Mouse (Mus musculus) heart, postnatal 4 days (tissue): Measurements from ENCODE around the gene Smg5. TPM values are rescaled to one million over a fixed set of nuclear protein-coding genes. Genes with fewer than 3 reads are reported as not detected.
"Not testable (repeated sequence)": the region's sequence is repeated elsewhere in the genome, so short reads cannot be mapped to it uniquely, and the experiment has no call there.

Experiments
- DNase-seq: peaks from one replicate; pipeline ENCODE4 v3.0.0; 2021
- total RNA-seq, 2 experiments: library from RNA; stranded (reverse); gene quantifications; 2 replicates each; pipeline ENCODE4 v1.2.3; 2021

Smg5 gene
- total RNA-seq = 10 to 100 TPM; 53.2 to 61.3 TPM

DNA sequence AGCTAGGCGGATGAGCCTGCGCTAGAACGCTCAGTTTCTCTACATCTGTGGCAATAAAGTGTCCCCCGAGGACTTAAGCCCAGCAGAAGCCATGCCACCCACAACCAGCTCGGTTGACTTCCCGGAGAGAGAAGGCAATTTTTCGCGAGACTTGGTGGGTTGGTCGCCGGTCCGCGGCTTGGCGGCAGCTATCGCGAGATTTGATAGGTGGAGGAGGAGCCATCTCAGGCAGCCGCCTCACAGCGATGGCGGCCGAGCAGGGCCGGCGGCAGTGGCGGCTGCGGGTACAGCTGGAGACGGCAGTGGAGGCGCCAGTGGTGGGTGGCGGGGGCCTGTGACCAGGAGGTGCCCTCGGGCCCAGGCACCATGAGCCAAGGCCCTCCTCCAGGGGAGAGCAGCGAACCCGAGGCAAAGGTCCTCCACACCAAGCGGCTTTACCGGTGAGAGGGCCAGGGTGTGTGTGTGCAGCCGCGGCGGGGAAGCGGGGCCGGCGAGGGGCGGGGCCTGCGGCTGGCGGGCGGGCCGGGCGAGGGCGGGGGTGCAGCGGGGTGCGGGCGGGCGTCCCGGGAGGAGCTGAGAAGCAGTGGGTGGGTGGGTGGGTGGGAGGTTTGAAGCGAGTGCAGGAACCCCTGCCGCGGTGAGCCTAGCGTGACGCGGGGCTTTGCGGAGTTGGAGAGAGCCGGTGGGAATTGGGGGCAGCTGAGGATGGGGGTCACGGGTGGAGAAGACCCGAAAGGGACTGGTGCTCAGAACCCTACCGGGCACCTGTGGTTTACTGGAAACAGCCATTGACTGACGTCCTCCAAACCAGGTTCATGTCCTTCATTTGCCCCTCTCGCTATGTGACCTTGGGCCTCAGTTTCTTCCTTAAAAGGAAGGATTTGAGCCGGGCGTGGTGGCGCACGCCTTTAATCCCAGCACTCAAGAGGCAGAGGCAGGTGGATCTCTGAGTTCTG lies at the start of gene Smg5, which contains the start of gene Tmem79:
Gene Smg5, plus strand, starts transcription at position 203 of the 956 bp plus-strand sequence.
Gene Tmem79, minus strand, starts transcription at position 91 of the 956 bp plus-strand sequence.
- DNase-seq = peak; percentile 98

DNA sequence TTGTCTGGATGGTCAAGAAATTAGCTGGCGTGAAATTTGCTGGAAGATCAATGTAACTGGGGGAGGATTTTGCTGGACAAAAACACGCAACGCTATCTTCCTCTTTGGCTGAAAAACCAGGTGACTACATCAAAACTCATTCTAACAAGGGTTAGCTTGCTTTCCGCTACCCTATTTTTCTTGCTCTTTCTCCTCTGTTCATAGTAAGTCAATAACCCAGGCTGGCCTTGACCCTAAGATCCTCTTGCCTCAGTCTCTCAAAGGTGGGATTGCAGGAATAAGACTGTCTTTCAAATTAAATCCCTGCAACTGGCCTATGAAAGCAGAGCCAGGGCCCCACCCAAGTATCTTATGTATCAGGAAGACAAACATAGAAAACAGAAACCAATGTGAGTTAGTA lies 49.0 kb upstream of the Smg5 start, which contains the start of gene Gm38392:
Gene Gm38392, minus strand, starts transcription at position 101 of the 400 bp plus-strand sequence.
- DNase-seq = no peak

GRCm38 (mm10) chr3:88288133-88288713 lies 47.8 kb upstream of the Smg5 start:
- DNase-seq = not testable (repeated sequence)

GRCm38 (mm10) chr3:88291970-88292369 lies 44.1 kb upstream of the Smg5 start:
- DNase-seq = peak; percentile 14

DNA sequence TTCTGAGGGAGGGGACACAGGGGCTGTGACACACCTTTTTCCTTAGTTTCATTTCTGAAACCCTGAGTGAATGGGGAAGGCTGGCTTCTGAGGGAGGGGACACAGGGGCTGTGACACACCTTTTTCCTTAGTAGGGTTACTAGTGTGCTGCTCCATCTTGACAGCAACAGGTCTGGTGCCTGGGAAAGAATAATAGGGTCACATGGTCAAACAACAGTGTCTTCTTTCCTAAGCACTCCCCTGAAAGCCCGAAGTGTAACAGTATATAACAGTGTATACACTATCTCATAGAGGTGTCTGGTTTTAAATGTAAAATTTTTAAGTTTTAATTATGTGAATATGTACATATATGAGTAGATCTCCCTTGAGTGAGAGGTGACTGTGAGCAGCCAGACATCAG lies 40.8 kb upstream of the Smg5 start:
- DNase-seq = not testable (repeated sequence)

- no peak for DNase-seq
Measured at GRCm38 (mm10) chr3:88296110-88296560, 39.9 kb upstream of the Smg5 start.

DNA sequence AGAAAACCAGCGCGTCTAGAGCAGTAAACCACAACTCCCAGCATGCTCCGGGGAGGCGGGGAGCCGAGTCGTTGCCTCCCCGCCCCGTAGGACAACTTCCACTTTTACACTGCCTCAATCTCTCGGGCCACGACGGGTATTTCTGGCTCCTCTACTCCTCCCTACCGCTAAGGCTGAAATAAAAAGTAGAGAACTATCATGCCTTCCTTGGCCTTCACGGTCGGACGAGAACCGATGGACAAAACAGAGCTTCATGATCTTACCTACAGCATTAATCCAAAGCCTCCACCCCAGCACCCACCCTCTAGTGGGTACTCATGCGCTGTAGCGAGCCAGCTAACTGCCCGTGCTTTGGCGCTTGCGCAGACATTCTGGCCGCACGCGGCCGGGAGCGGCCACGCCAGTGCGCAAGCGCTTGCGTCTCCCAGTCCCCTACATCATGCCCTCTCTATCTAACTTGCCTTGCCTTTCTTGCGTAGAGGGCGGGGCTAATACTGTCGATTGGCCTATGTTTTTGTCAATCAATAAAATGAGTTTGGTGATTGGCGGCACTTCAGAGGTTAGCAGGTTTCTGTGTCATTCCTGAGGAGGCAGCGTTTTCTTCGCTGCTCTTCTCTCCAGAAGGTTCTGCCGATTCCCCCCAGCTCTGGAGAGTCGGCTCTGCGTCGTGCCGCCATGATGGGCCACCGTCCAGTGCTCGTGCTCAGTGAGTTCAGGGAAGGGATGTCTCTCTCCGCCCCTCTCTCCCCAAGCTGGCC lies 39.3 kb upstream of the Smg5 start, which contains the start of the genes Tsacc and Cct3:
Gene Tsacc, minus strand, starts transcription at position 439 of the 758 bp plus-strand sequence.
Gene Cct3, plus strand, starts transcription at position 556 of the 758 bp plus-strand sequence.
- DNase-seq = peak; percentile 96

DNA sequence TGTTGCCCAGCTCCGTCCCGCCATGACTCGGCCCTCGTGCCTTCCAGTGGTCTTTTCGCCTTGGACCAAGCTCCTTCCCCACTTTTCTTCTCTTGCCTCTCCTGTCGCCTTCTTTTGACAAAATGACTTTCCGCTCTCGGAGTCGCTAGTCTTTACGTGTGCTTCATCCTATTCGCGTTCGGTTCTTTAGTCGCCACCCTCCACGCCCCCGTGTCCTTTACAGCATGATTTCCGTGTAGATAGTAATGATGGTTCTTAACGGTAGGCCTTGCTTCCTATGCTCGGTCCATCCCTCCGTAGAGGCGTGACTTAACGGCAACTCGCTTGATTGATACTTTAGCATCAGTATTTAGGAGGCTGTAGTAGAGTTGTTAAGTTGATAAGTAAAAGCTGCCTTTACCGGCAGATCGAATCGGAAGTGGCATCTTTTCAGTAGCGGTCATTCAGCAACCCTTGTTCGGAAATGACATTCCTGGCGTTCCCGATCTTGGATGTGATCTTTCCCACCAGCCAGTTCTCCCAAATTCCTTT lies 38.7 kb upstream of the Smg5 start:
- DNase-seq = no peak

GRCm38 (mm10) chr3:88299172-88299571 lies 36.9 kb upstream of the Smg5 start:
- no peak for DNase-seq

GRCm38 (mm10) chr3:88324951-88325405 lies 11.1 kb upstream of the Smg5 start, which contains the start of gene Glmp:
Gene Glmp (plus strand): TSS chr3:88325023.
- DNase-seq = peak; percentile 61

DNA sequence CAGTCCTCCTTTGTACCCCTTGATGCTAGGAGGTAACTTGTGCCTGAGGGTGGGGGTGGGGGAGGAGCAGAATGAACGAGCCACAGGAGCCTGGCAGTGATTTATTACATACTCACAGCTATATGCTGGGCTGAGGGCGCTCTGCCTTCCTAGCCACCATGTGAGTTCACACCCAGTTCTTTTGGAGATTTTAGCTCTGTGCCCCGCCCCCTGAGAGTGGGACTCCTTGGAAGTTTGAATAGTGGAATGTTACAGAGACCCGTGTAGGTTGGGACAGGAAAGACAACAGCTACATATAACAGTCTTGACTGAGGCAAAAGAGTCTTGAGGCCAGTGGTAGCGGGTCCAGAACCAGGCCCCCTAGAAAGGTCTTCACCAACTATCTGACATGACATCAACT lies 7.1 kb upstream of the Smg5 start:
- DNase-seq = no peak

- peak; percentile 58 for DNase-seq
Measured at GRCm38 (mm10) chr3:88331282-88331681, 4.8 kb upstream of the Smg5 start.

DNA sequence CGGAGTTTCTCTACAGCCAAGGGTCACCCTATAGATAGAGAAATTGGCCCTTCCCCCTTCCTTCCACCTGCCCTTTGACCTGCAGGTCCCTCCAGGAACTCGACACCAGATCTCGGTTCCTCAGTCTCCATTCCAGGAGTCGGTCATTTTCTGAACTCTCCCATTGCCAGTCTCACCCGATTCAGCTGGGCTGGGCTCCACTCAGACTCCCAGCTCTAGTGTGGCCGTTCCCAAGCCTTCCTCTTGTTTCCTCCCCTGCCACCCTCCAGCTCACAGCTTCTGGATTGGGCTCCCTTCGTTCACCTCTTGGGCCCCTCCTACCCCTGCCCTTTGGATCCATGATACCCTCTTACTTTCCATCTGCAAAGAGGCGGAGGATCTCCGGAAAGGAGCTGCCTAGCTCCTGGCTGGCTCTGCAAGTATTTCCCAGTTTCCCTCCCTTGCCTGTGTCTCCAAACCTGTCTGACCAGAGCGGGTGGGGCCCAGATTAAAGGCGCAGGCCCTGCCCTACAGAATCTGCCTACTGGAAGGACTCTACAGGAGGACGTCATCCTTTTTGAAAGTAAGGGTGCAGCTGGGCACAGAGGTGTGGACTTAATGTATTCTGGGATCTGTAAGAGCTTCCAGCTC lies 1.9 kb upstream of the Smg5 start:
- no peak for DNase-seq

GRCm38 (mm10) chr3:88334902-88335435 lies 1.1 kb upstream of the Smg5 start:
- no peak for DNase-seq

GRCm38 (mm10) chr3:88335436-88336053 lies 515 bp upstream of the Smg5 start:
- DNase-seq = no peak

DNA sequence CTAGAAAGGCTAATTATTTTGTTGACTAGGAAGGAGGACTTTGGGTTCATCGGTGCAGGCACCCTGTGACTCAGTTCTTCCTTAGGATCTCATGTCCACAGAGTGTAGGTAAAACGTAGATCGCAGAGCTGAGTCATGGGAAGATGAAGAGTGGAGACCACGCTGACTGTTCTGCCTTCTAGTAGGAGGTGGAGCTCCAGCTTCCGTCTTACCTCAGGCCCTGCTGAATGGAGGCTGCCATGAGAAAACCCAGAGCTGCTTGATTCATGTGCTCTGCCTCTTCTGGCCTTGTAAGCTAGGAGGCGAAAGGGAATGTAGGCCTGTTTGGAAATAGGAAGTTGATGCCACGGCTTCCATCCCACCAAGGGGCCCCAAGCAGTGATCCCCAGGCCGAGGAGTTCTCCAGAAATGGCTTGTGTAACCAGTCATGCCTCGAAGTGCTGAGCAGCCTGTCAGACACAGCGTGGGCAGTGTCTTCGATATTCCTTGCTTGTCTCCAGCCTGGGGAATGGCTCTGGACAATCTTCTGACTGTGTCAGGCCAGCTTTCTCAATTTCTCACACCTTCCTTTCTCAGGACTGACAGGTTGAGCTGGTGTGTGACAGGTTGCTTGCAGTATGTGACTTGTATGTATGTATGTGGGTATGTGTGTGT lies 1.4 kb downstream of the Smg5 start:
- DNase-seq = no peak

DNA sequence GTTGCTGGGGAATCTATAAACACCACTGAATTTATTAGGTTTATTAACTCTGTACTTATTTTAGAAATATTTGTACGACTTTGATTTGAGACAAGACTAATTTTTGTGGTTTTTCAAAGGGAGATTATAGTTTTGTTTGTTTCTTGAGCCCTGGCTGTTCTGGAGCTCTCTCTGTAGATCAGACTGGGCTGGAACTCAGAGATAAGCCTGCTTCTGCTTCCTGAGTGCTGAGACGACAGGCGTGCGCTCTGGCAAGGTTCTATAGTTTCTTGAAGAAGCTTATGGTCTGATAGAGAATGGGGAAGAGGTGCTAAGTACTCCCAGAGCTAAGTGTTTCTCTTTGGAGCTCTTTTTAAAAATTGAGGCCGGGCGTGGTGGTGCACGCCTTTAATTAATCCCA lies 2.3 kb downstream of the Smg5 start:
- no peak for DNase-seq

GRCm38 (mm10) chr3:88339006-88339405 lies 2.9 kb downstream of the Smg5 start:
- DNase-seq = no peak

DNA sequence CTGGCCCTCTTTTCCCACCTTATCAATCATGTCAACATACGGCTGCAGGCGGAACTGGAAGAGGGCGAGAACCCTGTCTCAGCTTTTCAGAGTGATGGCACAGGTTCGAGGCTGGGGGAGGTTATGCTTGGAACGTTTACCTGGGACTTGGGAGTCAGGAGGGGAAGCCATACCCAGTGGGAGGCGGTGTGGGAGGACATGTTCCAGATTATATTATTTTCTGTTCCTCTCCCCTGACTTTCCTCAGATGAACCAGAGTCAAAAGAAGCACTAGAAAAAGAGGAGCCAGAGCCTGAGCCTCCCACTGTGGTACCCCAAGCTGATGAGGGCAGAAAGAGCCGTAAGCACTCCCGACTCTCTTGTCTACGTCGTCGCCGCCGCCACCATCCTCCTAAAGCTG lies 14.7 kb downstream of the Smg5 start:
- DNase-seq = no peak

DNA sequence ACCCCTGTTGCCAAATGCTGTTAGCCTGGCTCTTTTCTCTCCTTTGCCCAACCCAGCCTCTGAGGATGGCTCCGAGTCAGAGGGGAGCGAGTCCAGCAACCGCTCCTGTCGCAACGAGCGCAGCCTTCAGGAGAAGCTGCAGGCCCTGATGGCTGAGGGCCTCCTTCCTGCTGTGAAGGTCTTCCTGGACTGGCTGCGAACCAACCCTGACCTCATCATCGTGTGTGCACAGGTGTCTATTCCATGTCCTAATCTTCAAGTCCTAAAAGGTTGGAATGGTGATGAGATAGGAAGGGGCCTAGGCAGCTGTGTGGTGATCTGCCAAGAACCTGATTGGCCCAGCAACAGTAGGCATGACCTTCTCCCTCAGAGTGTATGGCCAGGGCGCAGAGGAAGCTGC lies 16.8 kb downstream of the Smg5 start:
- no peak for DNase-seq
